Mouse (Mus musculus): Measurements from ENCODE around the gene Sptbn1.
A peak's percentile ranks its signal among the peaks of the same experiment; 100 is the strongest.
"Not testable (repeated sequence)": the region's sequence is repeated elsewhere in the genome, so short reads cannot be mapped to it uniquely, and the experiment has no call there.

The Sptbn1 gene

GRCm38 (mm10) chr11:30256491-30256890 lies 11.5 kb downstream of the Sptbn1 start:
- no peak for DNase-seq (ENCODE audit: low read depth, low spot score)

GRCm38 (mm10) chr11:30255211-30255610 lies 12.8 kb downstream of the Sptbn1 start:
- DNase-seq (ENCODE audit: low read depth, low spot score), result not testable (repeated sequence)

GRCm38 (mm10) chr11:30251294-30251904 lies 16.6 kb downstream of the Sptbn1 start:
- no peak for DNase-seq (ENCODE audit: low read depth, low spot score)

- no peak for DNase-seq (ENCODE audit: low read depth, low spot score)
Observed at GRCm38 (mm10) chr11:30249452-30250016, 18.4 kb downstream of the Sptbn1 start.

- no peak for DNase-seq (ENCODE audit: low read depth, low spot score)
Observed at GRCm38 (mm10) chr11:30247106-30247505, 20.9 kb downstream of the Sptbn1 start.

GRCm38 (mm10) chr11:30246161-30246560 lies 21.8 kb downstream of the Sptbn1 start:
- no peak for DNase-seq (ENCODE audit: low read depth, low spot score)

- no peak for DNase-seq (ENCODE audit: low read depth, low spot score)
Observed at GRCm38 (mm10) chr11:30244172-30244571, 23.8 kb downstream of the Sptbn1 start.

GRCm38 (mm10) chr11:30243591-30243990 lies 24.4 kb downstream of the Sptbn1 start:
- no peak for DNase-seq (ENCODE audit: low read depth, low spot score)

GRCm38 (mm10) chr11:30240861-30241260 lies 27.1 kb downstream of the Sptbn1 start:
- DNase-seq (ENCODE audit: low read depth, low spot score), result no peak

GRCm38 (mm10) chr11:30237960-30238359 lies 30.0 kb downstream of the Sptbn1 start:
- peak; percentile 16 for DNase-seq (ENCODE audit: low read depth, low spot score)

GRCm38 (mm10) chr11:30236681-30237242 lies 31.2 kb downstream of the Sptbn1 start:
- no peak for DNase-seq (ENCODE audit: low read depth, low spot score)

- no peak for DNase-seq (ENCODE audit: low read depth, low spot score)
Observed at GRCm38 (mm10) chr11:30235666-30236065, 32.3 kb downstream of the Sptbn1 start.

GRCm38 (mm10) chr11:30235218-30235617 lies 32.8 kb downstream of the Sptbn1 start:
- DNase-seq (ENCODE audit: low read depth, low spot score), result no peak

- no peak for DNase-seq (ENCODE audit: low read depth, low spot score)
Observed at GRCm38 (mm10) chr11:30233946-30234345, 34.0 kb downstream of the Sptbn1 start.

GRCm38 (mm10) chr11:30232082-30232481 lies 35.9 kb downstream of the Sptbn1 start:
- no peak for DNase-seq (ENCODE audit: low read depth, low spot score)

GRCm38 (mm10) chr11:30231336-30231735 lies 36.6 kb downstream of the Sptbn1 start:
- DNase-seq (ENCODE audit: low read depth, low spot score), result no peak

GRCm38 (mm10) chr11:30230330-30230771 lies 37.6 kb downstream of the Sptbn1 start:
- DNase-seq (ENCODE audit: low read depth, low spot score), result no peak

- no peak for DNase-seq (ENCODE audit: low read depth, low spot score)
Observed at GRCm38 (mm10) chr11:30226756-30227155, 41.2 kb downstream of the Sptbn1 start.

- DNase-seq (ENCODE audit: low read depth, low spot score), result no peak
Observed at GRCm38 (mm10) chr11:30224599-30224998, 43.4 kb downstream of the Sptbn1 start.

GRCm38 (mm10) chr11:30222636-30223035 lies 45.3 kb downstream of the Sptbn1 start:
- no peak for DNase-seq (ENCODE audit: low read depth, low spot score)

GRCm38 (mm10) chr11:30221043-30221442 lies 46.9 kb downstream of the Sptbn1 start:
- DNase-seq (ENCODE audit: low read depth, low spot score), result no peak

- no peak for DNase-seq (ENCODE audit: low read depth, low spot score)
Observed at GRCm38 (mm10) chr11:30218386-30218785, 49.6 kb downstream of the Sptbn1 start.

- no peak for DNase-seq (ENCODE audit: low read depth, low spot score)
Observed at GRCm38 (mm10) chr11:30217496-30217895, 50.5 kb downstream of the Sptbn1 start.
